Mouse (Mus musculus): ENCODE data around the gene Cd300lf. TPM values are rescaled to one million over a fixed set of nuclear protein-coding genes. Genes with fewer than 3 reads are reported as not detected.
A peak's percentile ranks its signal among the peaks of the same experiment; 100 is the strongest.

The Cd300lf gene
- polyA plus RNA-seq, 1 experiment from 2014 or later: not detected

DNA sequence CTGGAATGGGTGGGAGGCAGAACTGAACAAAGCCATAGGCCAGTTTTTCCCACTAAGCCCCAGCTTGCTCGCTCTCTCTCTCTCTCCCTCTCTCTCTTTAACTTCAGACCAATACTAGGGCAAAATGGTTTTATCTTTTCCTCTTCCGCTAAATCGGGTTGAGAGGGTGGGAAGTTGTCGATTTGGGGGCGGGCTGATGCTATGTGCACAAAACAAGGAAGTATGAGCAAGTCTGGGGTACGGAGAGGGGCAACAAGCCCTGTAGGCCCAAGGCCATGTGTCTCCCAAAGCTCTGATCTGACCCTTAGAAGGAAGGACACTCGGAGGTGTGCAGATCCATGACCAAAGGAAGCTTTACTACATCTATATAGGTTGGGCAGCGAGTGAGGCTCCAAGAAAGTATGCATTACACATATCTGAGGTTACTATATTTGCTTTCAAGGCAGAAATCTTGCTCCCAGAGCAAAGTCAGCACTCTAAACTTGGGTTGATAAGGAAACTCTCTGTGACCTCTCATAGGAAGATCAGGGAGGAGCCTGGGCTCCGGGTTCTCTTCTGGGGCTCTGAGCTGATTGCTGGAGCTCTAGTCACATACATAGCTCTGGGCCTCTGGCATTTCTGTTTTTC is 27.9 kb upstream of the Cd300lf start:
- CTCF ChIA-PET: interaction anchor here (0.9 to 6.3 kb wide), 10 partner anchors 8 to 115 kb away, joined by 3 to 74 read pairs (median 5); partner anchors contain the start of genes Fdxr and Nat9
- H3K27me3 ChIP-seq: peaks cover 3% of the 10 kb centered on the region
- no peak for DNase-seq (ENCODE audit: low read depth, low spot score)
- no peak for TF ChIP-seq CTCF (IDR thresholded peaks at IDR 0.05)
- no peak for ATAC-seq
- POLR2A ChIA-PET: interaction anchor here (0.7 to 2.9 kb wide), 2 partner anchors 20 to 22 kb away, joined by 4 to 16 read pairs; no protein-coding TSS in a partner anchor
- in situ Hi-C loops (cut with MboI; ENCODE audit: low pct_unique_long_range_greater_than_20kb): no loop called here

- no peak for DNase-seq (ENCODE audit: low read depth, low spot score)
- ChIA-PET POLR2A (interaction anchor here (0.7 to 2.9 kb wide), 3 partner anchors 21 to 23 kb away, joined by 4 to 16 read pairs (median 5); no protein-coding TSS in a partner anchor), CTCF (interaction anchor here (1.0 to 6.3 kb wide), 7 partner anchors 11 to 115 kb away, joined by 3 to 74 read pairs (median 6); partner anchors contain the start of genes Fdxr and Nat9)
- TF ChIP-seq CTCF (IDR thresholded peaks at IDR 0.05): no peak
- ATAC-seq: no peak
- peaks cover 5% of the 10 kb centered on the region for H3K27me3 ChIP-seq
- in situ Hi-C loops (cut with MboI; ENCODE audit: low pct_unique_long_range_greater_than_20kb): no loop called here
These were observed 27.2 kb upstream of the Cd300lf start for GRCm38 (mm10) chr11:115160883-115161577.

DNA sequence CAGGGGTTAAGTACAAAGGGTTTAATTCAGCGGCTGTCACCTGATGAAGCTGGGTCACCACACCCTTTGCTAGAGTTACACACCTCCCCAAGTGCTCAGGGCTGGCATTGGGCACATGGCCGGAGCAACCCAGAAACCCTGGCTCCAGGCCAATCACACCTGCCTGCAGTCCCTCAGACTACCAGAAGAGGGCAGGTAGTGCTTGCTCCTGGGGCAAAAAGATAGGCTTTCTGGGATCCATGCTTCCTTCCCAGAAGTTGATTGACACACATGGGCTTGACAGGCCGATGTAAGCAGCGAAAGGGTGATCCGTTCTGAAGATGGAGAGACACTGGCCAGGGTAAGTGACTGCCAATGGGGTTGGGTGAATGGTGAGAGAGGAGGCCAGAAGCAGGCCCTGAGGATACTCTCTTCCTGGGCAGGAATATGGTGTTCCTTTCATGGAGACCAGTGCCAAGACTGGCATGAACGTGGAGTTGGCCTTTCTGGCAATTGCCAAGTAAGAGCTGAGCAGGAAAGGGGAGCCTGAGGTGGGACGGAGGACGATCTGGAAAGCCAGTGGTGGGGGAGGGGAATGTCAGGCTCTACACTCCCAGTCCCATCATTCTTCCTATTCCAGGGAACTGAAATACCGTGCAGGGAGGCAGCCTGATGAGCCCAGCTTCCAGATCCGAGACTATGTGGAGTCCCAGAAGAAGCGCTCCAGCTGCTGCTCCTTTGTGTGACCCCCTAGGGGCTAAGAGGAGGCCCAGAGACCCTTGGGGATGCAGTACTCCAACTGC is 26.4 kb upstream of the Cd300lf start:
- no peak for DNase-seq (ENCODE audit: low read depth, low spot score)
- TF ChIP-seq CTCF (IDR thresholded peaks at IDR 0.05): no peak
- peaks cover 6% of the 10 kb centered on the region for H3K27me3 ChIP-seq
- in situ Hi-C loops (cut with MboI; ENCODE audit: low pct_unique_long_range_greater_than_20kb): no loop called here
- no peak for ATAC-seq
- ChIA-PET CTCF (interaction anchor here (0.6 to 6.3 kb wide), 9 partner anchors 12 to 196 kb away, joined by 3 to 74 read pairs (median 4); partner anchors contain the start of genes Fdxr and Nat9), POLR2A (interaction anchor here (1.3 to 2.9 kb wide), 2 partner anchors 22 to 24 kb away, joined by 5 to 16 read pairs; no protein-coding TSS in a partner anchor)

GRCm38 (mm10) chr11:115157933-115158719 is 24.3 kb upstream of the Cd300lf start:
- DNase-seq (ENCODE audit: low read depth, low spot score) (no peak), ATAC-seq (no peak)
- POLR2A ChIA-PET: no interaction called here
- CTCF ChIA-PET: interaction anchor here (0.9 kb wide), 1 partner anchor 24 kb away, joined by 3 read pairs; no protein-coding TSS in a partner anchor
- peaks cover 18% of the 10 kb centered on the region for H3K27me3 ChIP-seq
- no peak for TF ChIP-seq CTCF (IDR thresholded peaks at IDR 0.05)
- in situ Hi-C loops (cut with MboI; ENCODE audit: low pct_unique_long_range_greater_than_20kb): loop anchor here (5.0 kb wide), 1 partner anchor 76 kb away; no protein-coding TSS in a partner anchor

GRCm38 (mm10) chr11:115155053-115155634 is 21.4 kb upstream of the Cd300lf start:
- in situ Hi-C loops (cut with MboI; ENCODE audit: low pct_unique_long_range_greater_than_20kb): loop anchor here (5.0 kb wide), 1 partner anchor 73 kb away; no protein-coding TSS in a partner anchor
- DNase-seq (ENCODE audit: low read depth, low spot score) (no peak), ATAC-seq (no peak)
- POLR2A ChIA-PET: interaction anchor here (1.4 kb wide), 1 partner anchor 74 kb away, joined by 3 read pairs; no protein-coding TSS in a partner anchor
- peaks cover 18% of the 10 kb centered on the region for H3K27me3 ChIP-seq
- CTCF ChIA-PET: interaction anchor here (1.1 to 3.4 kb wide), 3 partner anchors 27 to 73 kb away, joined by 3 to 29 read pairs (median 3); no protein-coding TSS in a partner anchor
- no peak for TF ChIP-seq CTCF (IDR thresholded peaks at IDR 0.05)

DNA sequence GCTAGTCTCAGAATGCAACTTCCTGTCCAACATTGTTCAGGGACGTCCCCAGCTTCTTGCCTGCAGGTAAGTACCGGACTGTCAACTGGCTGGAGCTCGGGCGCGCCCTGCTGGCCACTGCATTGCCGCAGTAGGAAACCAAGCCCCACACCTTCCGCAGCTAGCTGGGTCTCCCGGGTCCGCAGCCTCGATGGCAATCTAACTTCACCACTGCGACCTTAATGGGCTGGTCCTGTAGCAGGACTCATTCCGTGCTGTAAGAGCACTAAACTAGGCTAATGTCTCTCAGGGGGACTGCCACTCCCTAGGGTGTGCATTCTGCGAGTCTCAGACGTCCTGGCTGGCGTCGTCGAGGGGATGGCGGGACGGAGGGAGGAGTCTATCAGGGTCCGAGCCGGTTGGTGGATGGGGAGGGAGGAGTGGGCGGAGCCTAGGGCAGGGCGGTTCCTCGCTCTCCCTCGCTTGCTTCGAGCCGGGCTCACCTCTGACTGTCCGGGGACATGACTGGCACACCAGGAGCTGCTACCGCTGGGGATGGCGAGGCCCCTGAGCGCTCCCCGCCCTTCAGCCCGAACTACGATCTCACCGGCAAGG is 20.0 kb upstream of the Cd300lf start:
- peak; percentile 46 for ATAC-seq

GRCm38 (mm10) chr11:115153088-115153487 is 19.3 kb upstream of the Cd300lf start:
- CTCF ChIA-PET: interaction anchor here (0.8 to 3.4 kb wide), 7 partner anchors 9 to 76 kb away, joined by 3 to 29 read pairs (median 3); partner anchors contain the start of gene Rab37
- peaks cover 18% of the 10 kb centered on the region for H3K27me3 ChIP-seq
- DNase-seq (ENCODE audit: low read depth, low spot score): no peak
- in situ Hi-C loops (cut with MboI; ENCODE audit: low pct_unique_long_range_greater_than_20kb): no loop called here
- POLR2A ChIA-PET: no interaction called here
- ATAC-seq: no peak
- TF ChIP-seq CTCF (IDR thresholded peaks at IDR 0.05): no peak

More for the DNA sequence above, 20.0 kb upstream of the Cd300lf start:
- POLR2A ChIA-PET: interaction anchor here (1.4 kb wide), 1 partner anchor 72 kb away, joined by 3 read pairs; no protein-coding TSS in a partner anchor
- CTCF ChIA-PET: interaction anchor here (0.8 to 3.4 kb wide), 7 partner anchors 9 to 77 kb away, joined by 3 to 29 read pairs (median 3); partner anchors contain the start of gene Rab37
- TF ChIP-seq CTCF (IDR thresholded peaks at IDR 0.05): peak; percentile 94
- no peak for DNase-seq (ENCODE audit: low read depth, low spot score)
- in situ Hi-C loops (cut with MboI; ENCODE audit: low pct_unique_long_range_greater_than_20kb): no loop called here
- peaks cover 18% of the 10 kb centered on the region for H3K27me3 ChIP-seq

DNA sequence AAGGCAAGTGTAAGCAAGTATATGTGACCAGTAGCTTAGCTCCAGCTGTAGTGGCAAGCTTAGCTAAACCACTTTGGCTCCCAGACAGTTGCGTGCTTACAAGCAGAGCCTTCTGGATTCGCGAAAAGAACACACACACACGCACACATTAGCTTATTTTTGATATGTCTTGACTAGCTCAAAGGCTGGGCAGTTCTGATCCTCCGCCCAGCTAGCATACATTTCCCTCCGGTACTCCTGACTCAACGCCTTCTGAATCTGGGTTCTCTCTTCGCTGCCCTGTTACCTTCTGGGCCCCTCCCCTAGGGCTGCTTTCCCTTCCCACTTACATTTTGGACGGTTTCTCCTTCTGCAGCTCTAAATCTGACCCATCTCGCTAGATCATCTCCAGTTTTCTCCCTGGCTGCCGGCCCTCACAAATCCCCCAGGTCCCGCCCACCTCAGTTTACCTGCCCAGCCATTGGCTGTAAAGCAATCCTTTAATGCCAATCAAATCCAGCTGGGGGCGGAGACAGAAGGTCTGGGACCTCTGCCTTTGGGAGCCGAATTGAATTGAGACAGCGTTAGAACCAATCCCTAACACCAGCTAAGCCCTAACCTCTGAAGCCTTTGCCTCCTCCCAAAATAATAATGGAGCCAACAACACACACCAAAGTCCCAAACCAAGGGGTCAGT is 18.1 kb upstream of the Cd300lf start:
- peaks cover 17% of the 10 kb centered on the region for H3K27me3 ChIP-seq
- in situ Hi-C loops (cut with MboI; ENCODE audit: low pct_unique_long_range_greater_than_20kb): no loop called here
- CTCF ChIA-PET: interaction anchor here (1.7 kb wide), 1 partner anchor 60 kb away, joined by 3 read pairs; the partner anchor contains the start of gene Rab37
- no peak for TF ChIP-seq CTCF (IDR thresholded peaks at IDR 0.05)
- DNase-seq (ENCODE audit: low read depth, low spot score): no peak
- ATAC-seq: no peak
- POLR2A ChIA-PET: no interaction called here
